Mouse (Mus musculus) forebrain, embryonic 14.5 days (tissue): ENCODE measurements around the gene Ifi35. TPM values are rescaled to one million over a fixed set of nuclear protein-coding genes. Genes with fewer than 3 reads are reported as not detected.
"Not testable (repeated sequence)": the region's sequence is repeated elsewhere in the genome, so short reads cannot be mapped to it uniquely, and the experiment has no call there.

Experiments
- ATAC-seq: fragments of 200-750 bp; cut with Nextera tagmentation; 2 replicates; pipeline ENCODE4 v1.8.0; 2017; ENCODE audit warnings: mild to moderate bottlenecking, moderate library complexity
- DNase-seq: peaks from one replicate; pipeline ENCODE4 v3.0.0-alpha.2; 2015; ENCODE audit warnings: low spot score
- H3K27ac ChIP-seq: fragments of 300-500 bp; sonication (generic); 2 replicates; pipeline ENCODE4 v1.5.1; 2014; ENCODE audit warnings: low read depth, mild to moderate bottlenecking, control low read depth, low read length, moderate library complexity
- H3K27me3 ChIP-seq: fragments of 300-500 bp; sonication (generic); replicated peaks from 2 replicates; pipeline ENCODE4 v1.6.1; 2014; ENCODE audit warnings: low read length, control low read depth, mixed read lengths; ENCODE audit not compliant: control insufficient read depth, insufficient read depth
- H3K36me3 ChIP-seq: fragments of 300-500 bp; sonication (generic); 2 replicates; pipeline ENCODE4 v1.6.1; 2014; ENCODE audit warnings: low read length, control low read depth; ENCODE audit not compliant: control insufficient read depth, insufficient read depth
- H3K4me1 ChIP-seq: fragments of 300-500 bp; sonication (generic); 2 replicates; pipeline ENCODE4 v1.6.1; 2014; ENCODE audit warnings: antibody characterized with exemption, low read length, control low read depth; ENCODE audit not compliant: control insufficient read depth, insufficient read depth
- H3K4me2 ChIP-seq: fragments of 300-500 bp; sonication (generic); 2 replicates; pipeline ENCODE4 v1.6.1; 2014; ENCODE audit warnings: mild to moderate bottlenecking, control low read depth, low read length
- H3K4me3 ChIP-seq: fragments of 300-500 bp; sonication (generic); 2 replicates; pipeline ENCODE4 v1.5.1; 2014; ENCODE audit warnings: low read depth, low read length, control low read depth
- H3K9ac ChIP-seq: fragments of 300-500 bp; sonication (generic); 2 replicates; pipeline ENCODE4 v1.6.1; 2014; ENCODE audit warnings: mild to moderate bottlenecking, low read length, control low read depth, moderate library complexity
- H3K9me3 ChIP-seq: fragments of 300-500 bp; sonication (generic); replicated peaks from 2 replicates; pipeline ENCODE4 v1.6.1; 2016; ENCODE audit warnings: low read length, control low read depth, mixed read lengths; ENCODE audit not compliant: control insufficient read depth
- WGBS: fragments of 180-500 bp; shearing (Covaris S2); extraction: QIAGEN DNeasy Blood & Tissue Kit; methylation state at CpG from one replicate; pipeline ENCODE4 v1.1.7; 2014; 5-methylcytosine and 5-hydroxymethylcytosine counted together
- polyA plus RNA-seq: library from polyadenylated mRNA; unstranded; fragments of >200 nt; fragmentation: Nextera tagmentation; extraction: Ambion mirVana; gene quantifications from 2 replicates; pipeline ENCODE4 v1.2.1, GENCODE M21; 2014

The Ifi35 gene
- polyA plus RNA-seq, 1 experiment from 2014 or later, result 2.7 TPM

- H3K4me1 ChIP-seq, result peaks cover 4% of the 10 kb centered on the region; the same call in 1 of the 2 replicates
- peak; percentile 100 for ATAC-seq
- peak; percentile 100 for DNase-seq
- H3K9ac ChIP-seq, result peak within 1 kb of the TSS; percentile 91
- H3K4me2 ChIP-seq, result peak within 1 kb of the TSS; percentile 62
- H3K27me3 ChIP-seq, result no peaks in the 10 kb centered on the region
- H3K27ac ChIP-seq, result peak within 1 kb of the TSS; percentile 85
- H3K36me3 ChIP-seq, result peaks cover 28% of the 10 kb centered on the region
- peak within 1 kb of the TSS; percentile 79 for H3K4me3 ChIP-seq
- WGBS, result under 1% methylated on average over 42 of the region's 42 CpGs
- H3K9me3 ChIP-seq, result no peaks in the 10 kb centered on the region
Measured at GRCm38 (mm10) chr11:101442127-101442693, 6.0 kb upstream of the Ifi35 start, which contains the start of gene Rpl27. Gene Rpl27, plus strand, starts transcription at chr11:101442298.

DNA sequence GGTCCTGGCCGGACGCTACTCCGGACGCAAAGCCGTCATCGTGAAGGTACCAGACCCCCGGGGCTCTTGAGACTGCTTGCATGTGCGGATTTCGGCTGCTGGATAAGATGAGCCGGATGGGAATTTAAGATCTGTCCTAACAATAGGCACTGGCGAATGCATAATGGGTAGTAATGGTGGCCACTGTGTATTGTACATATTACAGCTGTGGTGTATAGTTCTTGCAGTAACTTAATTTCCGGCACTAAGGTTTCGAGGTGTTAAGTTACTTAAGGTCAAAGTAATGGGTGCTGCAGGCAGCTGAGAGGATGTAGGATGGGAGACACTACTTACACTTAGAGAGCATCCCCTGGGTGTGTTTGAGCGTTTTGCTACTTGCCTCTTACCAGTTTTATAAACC is 5.4 kb upstream of the Ifi35 start:
- H3K27me3 ChIP-seq, result no peaks in the 10 kb centered on the region
- peaks cover 4% of the 10 kb centered on the region; the same call in 1 of the 2 replicates for H3K4me1 ChIP-seq
- WGBS, result 3% methylated on average over 14 of the region's 14 CpGs
- H3K9ac ChIP-seq, result peak overlapping the region; percentile 91
- H3K36me3 ChIP-seq, result peaks cover 28% of the 10 kb centered on the region
- H3K27ac ChIP-seq, result peak overlapping the region; percentile 85
- peak overlapping the region; percentile 62 for H3K4me2 ChIP-seq
- peak overlapping the region; percentile 79 for H3K4me3 ChIP-seq
- ATAC-seq (0 out of 2 replicates have a peak, but pooled peaks have one; percentile 0), DNase-seq (no peak)
- no peaks in the 10 kb centered on the region for H3K9me3 ChIP-seq

GRCm38 (mm10) chr11:101446319-101446718 is 1.9 kb upstream of the Ifi35 start:
- WGBS, result 89% methylated on average over 1 of the region's 1 CpGs
- no peak for DNase-seq
- H3K27me3 ChIP-seq, result no peaks in the 10 kb centered on the region
- no peak overlapping the region for H3K4me2 ChIP-seq
- peaks cover 28% of the 10 kb centered on the region for H3K36me3 ChIP-seq
- no peaks in the 10 kb centered on the region for H3K9me3 ChIP-seq
- H3K4me3 ChIP-seq, result no peak overlapping the region
- no peak for ATAC-seq
- no peak overlapping the region for H3K9ac ChIP-seq
- H3K4me1 ChIP-seq, result peaks cover 4% of the 10 kb centered on the region; the same call in 1 of the 2 replicates
- no peak overlapping the region for H3K27ac ChIP-seq

DNA sequence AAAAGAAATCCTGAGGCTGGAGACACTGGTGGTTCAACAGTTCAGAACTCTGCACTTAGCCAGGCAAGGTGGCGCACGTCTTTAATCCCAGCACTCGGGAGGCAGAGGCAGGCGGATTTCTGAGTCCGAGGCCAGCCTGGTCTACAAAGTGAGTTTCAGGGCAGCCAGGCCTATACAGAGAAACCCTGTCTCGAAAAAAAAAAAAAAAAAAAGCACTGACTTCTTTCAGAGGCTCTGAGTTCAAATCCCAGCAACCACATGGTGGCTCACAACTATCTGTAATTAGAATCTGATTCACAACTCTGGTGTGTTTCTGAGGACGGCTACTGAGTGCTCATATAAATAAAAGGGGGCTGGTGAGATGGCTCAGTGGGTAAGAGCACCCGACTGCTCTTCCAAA is 1.3 kb upstream of the Ifi35 start:
- H3K4me2 ChIP-seq, H3K9ac ChIP-seq, H3K27ac ChIP-seq, ATAC-seq, H3K27me3 ChIP-seq, DNase-seq, H3K4me1 ChIP-seq, H3K9me3 ChIP-seq, H3K4me3 ChIP-seq: not testable (repeated sequence)
- H3K36me3 ChIP-seq, result peaks cover 28% of the 10 kb centered on the region
- WGBS, result 95% methylated on average over 8 of the region's 8 CpGs

DNA sequence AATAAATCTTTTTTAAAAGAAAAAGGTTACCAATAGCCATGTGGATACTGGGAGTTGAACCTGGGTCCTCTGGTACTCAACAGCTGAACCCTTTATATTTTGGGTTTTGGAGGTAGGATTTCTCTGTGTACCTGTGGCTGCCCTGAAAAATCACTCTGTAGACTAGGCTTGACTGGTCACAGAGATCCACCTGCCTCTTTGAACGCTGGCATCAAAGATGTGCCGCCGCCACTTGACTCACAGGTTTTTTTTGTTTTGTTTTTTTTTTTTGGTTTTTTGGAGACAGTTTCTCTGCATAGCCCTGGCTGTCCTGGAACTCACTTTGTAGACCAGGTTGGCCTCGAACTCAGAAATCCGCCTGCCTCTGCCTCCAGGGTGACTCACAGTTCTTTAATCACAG is 421 bp upstream of the Ifi35 start:
- 90% methylated on average over 5 of the region's 5 CpGs for WGBS
- Histone ChIP-seq H3K4me1 (peaks cover 4% of the 10 kb centered on the region; the same call in 1 of the 2 replicates), H3K36me3 (peaks cover 28% of the 10 kb centered on the region), H3K9ac (peak overlapping the region; percentile 29; the same call in 1 of the 2 replicates), H3K27me3 (no peaks in the 10 kb centered on the region), H3K4me2 (no peak overlapping the region), H3K4me3 (no peak overlapping the region), H3K9me3 (no peaks in the 10 kb centered on the region), H3K27ac (no peak overlapping the region)
- ATAC-seq, result no peak
- DNase-seq, result no peak

DNA sequence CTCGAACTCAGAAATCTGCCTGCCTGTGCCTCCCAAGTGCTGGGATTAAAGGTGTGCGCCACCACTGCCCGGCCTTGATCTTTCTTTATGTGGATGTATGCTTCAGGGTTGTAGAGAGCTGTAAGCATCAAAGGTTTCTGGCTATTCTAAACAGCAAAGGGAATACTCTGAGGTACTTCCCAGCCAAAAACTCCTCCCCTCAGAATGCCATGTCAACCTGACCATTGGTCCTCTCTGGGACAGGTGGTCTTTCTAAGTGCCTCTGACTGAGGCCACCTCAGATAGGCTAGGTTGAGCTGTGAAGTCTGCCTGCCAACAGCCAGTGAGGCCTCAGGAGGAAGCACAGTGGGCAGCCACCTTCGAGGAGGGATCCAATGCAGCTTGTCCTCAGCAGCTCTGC is 692 bp downstream of the Ifi35 start:
- 86% methylated on average over 4 of the region's 4 CpGs for WGBS
- H3K4me2 ChIP-seq, result no peak overlapping the region
- no peaks in the 10 kb centered on the region for H3K27me3 ChIP-seq
- no peak for DNase-seq
- H3K9me3 ChIP-seq, result no peaks in the 10 kb centered on the region
- H3K36me3 ChIP-seq, result peaks cover 22% of the 10 kb centered on the region
- no peak overlapping the region for H3K27ac ChIP-seq
- no peak overlapping the region for H3K9ac ChIP-seq
- H3K4me1 ChIP-seq, result no peaks in the 10 kb centered on the region
- no peak for ATAC-seq
- H3K4me3 ChIP-seq, result no peak overlapping the region

DNA sequence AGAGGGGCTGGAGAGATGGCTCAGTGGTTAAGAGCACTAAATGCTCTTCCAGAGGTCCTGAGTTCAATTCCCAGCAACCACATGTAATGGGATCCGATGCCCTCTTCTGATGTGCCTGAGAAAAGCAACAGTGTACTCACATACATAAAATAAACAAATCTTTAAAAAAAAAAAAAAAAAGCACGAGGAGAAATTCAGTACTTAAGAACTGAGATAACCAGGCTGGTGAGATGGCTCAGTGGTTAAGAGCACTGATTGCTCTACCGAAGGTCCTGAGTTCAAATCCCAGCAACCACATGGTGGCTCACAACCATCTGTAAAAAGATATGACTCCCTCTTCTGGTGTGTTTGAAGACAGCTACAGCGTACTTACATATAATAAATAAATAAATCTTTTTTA is 1.4 kb downstream of the Ifi35 start:
- not testable (repeated sequence) for H3K27me3 ChIP-seq, H3K4me3 ChIP-seq, H3K9ac ChIP-seq, H3K27ac ChIP-seq, H3K9me3 ChIP-seq, DNase-seq, ATAC-seq, H3K4me1 ChIP-seq, H3K4me2 ChIP-seq
- WGBS, result 93% methylated on average over 4 of the region's 4 CpGs
- H3K36me3 ChIP-seq, result peaks cover 15% of the 10 kb centered on the region

GRCm38 (mm10) chr11:101450394-101450793 is 2.2 kb downstream of the Ifi35 start:
- ATAC-seq, result no peak
- H3K9ac ChIP-seq, result no peak overlapping the region
- H3K4me3 ChIP-seq, result no peak overlapping the region
- DNase-seq, result no peak
- WGBS, result 89% methylated on average over 3 of the region's 3 CpGs
- peaks cover 8% of the 10 kb centered on the region; the same call in 1 of the 2 replicates for H3K4me1 ChIP-seq
- no peak overlapping the region for H3K4me2 ChIP-seq
- no peaks in the 10 kb centered on the region for H3K9me3 ChIP-seq
- no peaks in the 10 kb centered on the region for H3K27me3 ChIP-seq
- peaks cover 8% of the 10 kb centered on the region for H3K36me3 ChIP-seq
- H3K27ac ChIP-seq, result no peak overlapping the region

GRCm38 (mm10) chr11:101451536-101451935 is 3.3 kb downstream of the Ifi35 start:
- H3K27ac ChIP-seq, result no peak overlapping the region
- ATAC-seq, result no peak

More at GRCm38 (mm10) chr11:101451536-101451935, 3.3 kb downstream of the Ifi35 start:
- DNase-seq, result no peak
- H3K36me3 ChIP-seq, result peaks cover under 1% of the 10 kb centered on the region; the same call in 1 of the 2 replicates
- H3K4me2 ChIP-seq, result no peak overlapping the region
- no peak overlapping the region for H3K4me3 ChIP-seq
- 96% methylated on average over 10 of the region's 10 CpGs for WGBS
- H3K4me1 ChIP-seq, result peaks cover 8% of the 10 kb centered on the region; the same call in 1 of the 2 replicates
- no peak overlapping the region for H3K9ac ChIP-seq
- no peaks in the 10 kb centered on the region for H3K9me3 ChIP-seq
- H3K27me3 ChIP-seq, result no peaks in the 10 kb centered on the region
